Mouse (Mus musculus) midbrain, embryonic 14.5 days (tissue): ENCODE results near the gene Srsf1. TPM values are rescaled to one million over a fixed set of nuclear protein-coding genes. Genes with fewer than 3 reads are reported as not detected.
A peak's percentile ranks its signal among the peaks of the same experiment; 100 is the strongest.

Experiments
- ATAC-seq: fragments of 200-750 bp; cut with Nextera tagmentation; 2 replicates; pipeline ENCODE4 v1.8.0; 2017; ENCODE audit warnings: moderate number of reproducible peaks, moderate library complexity; ENCODE audit not compliant: low FRiP score, low TSS enrichment
- DNase-seq: peaks from one replicate; pipeline ENCODE4 v3.0.0-alpha.2; 2015
- H3K27ac ChIP-seq: fragments of 300-500 bp; sonication (generic); replicated peaks from 2 replicates; pipeline ENCODE4 v1.5.1; 2014; ENCODE audit warnings: mild to moderate bottlenecking, low read depth, low read length, moderate library complexity
- H3K27me3 ChIP-seq: fragments of 300-500 bp; sonication (generic); 2 replicates; pipeline ENCODE4 v1.6.1; 2014; ENCODE audit warnings: low read length, control low read depth, mixed read lengths; ENCODE audit not compliant: control insufficient read depth, insufficient read depth
- H3K36me3 ChIP-seq: fragments of 300-500 bp; sonication (generic); 2 replicates; pipeline ENCODE4 v1.6.1; 2014; ENCODE audit warnings: low read length, control low read depth; ENCODE audit not compliant: control insufficient read depth, insufficient read depth
- H3K4me1 ChIP-seq: fragments of 300-500 bp; sonication (generic); 2 replicates; pipeline ENCODE4 v1.6.1; 2014; ENCODE audit warnings: mild to moderate bottlenecking, antibody characterized with exemption, low read length, control low read depth; ENCODE audit not compliant: control insufficient read depth, insufficient read depth
- H3K4me2 ChIP-seq: fragments of 300-500 bp; sonication (generic); 2 replicates; pipeline ENCODE4 v1.6.1; 2014; ENCODE audit warnings: mild to moderate bottlenecking, low read length, moderate library complexity
- H3K4me3 ChIP-seq: fragments of 300-500 bp; sonication (generic); replicated peaks from 2 replicates; pipeline ENCODE4 v1.5.1; 2014; ENCODE audit warnings: low read depth, low read length
- H3K9ac ChIP-seq: fragments of 300-500 bp; sonication (generic); replicated peaks from 2 replicates; pipeline ENCODE4 v1.6.1; 2014; ENCODE audit warnings: mild to moderate bottlenecking, low read length, moderate library complexity
- H3K9me3 ChIP-seq: fragments of 300-500 bp; sonication (generic); 2 replicates; pipeline ENCODE4 v1.6.1; 2016; ENCODE audit warnings: low read length, control low read depth, mixed read lengths; ENCODE audit not compliant: control insufficient read depth
- WGBS: fragments of 180-500 bp; shearing (Covaris S2); extraction: QIAGEN DNeasy Blood & Tissue Kit; methylation state at CpG from one replicate; pipeline ENCODE4 v1.1.7; 2014; 5-methylcytosine and 5-hydroxymethylcytosine counted together
- polyA plus RNA-seq: library from polyadenylated mRNA; unstranded; fragments of >200 nt; fragmentation: Nextera tagmentation; extraction: Ambion mirVana; gene quantifications from 2 replicates; pipeline ENCODE4 v1.2.1, GENCODE M21; 2014

Gene Srsf1
- polyA plus RNA-seq, 1 experiment from 2014 or later: 342 TPM

- H3K9me3 ChIP-seq: no peaks in the 10 kb centered on the region
- no peak overlapping the region for H3K27ac ChIP-seq
- no peak overlapping the region for H3K4me3 ChIP-seq
- no peaks in the 10 kb centered on the region for H3K27me3 ChIP-seq
- ATAC-seq (no peak), DNase-seq (no peak)
- peaks cover 39% of the 10 kb centered on the region for H3K4me1 ChIP-seq
- H3K9ac ChIP-seq: no peak overlapping the region
- 82% methylated on average over 14 of the region's 14 CpGs for WGBS
- H3K4me2 ChIP-seq: 0 out of 2 replicates have a peak overlapping the region, but pooled peaks have one; percentile 1
- H3K36me3 ChIP-seq: peaks cover 38% of the 10 kb centered on the region
Measured at GRCm38 (mm10) chr11:88073343-88073875, 26.2 kb downstream of the Srsf1 start.

GRCm38 (mm10) chr11:88075701-88076100, 28.5 kb downstream of the Srsf1 start:
- Histone ChIP-seq H3K27ac (no peak overlapping the region), H3K9me3 (no peaks in the 10 kb centered on the region), H3K4me1 (peaks cover 25% of the 10 kb centered on the region), H3K4me3 (no peak overlapping the region), H3K4me2 (no peak overlapping the region), H3K27me3 (no peaks in the 10 kb centered on the region), H3K9ac (no peak overlapping the region), H3K36me3 (peaks cover 61% of the 10 kb centered on the region)
- DNase-seq: no peak
- ATAC-seq: no peak
- WGBS: 24% methylated on average over 1 of the region's 1 CpGs

GRCm38 (mm10) chr11:88076394-88076793, 29.2 kb downstream of the Srsf1 start:
- ATAC-seq: no peak
- WGBS: 89% methylated on average over 1 of the region's 1 CpGs

GRCm38 (mm10) chr11:88083699-88084098, 36.5 kb downstream of the Srsf1 start:
- ATAC-seq: no peak
- peaks cover 63% of the 10 kb centered on the region for H3K36me3 ChIP-seq

More at GRCm38 (mm10) chr11:88076394-88076793, 29.2 kb downstream of the Srsf1 start:
- H3K9ac ChIP-seq: no peak overlapping the region
- no peak overlapping the region for H3K27ac ChIP-seq
- no peaks in the 10 kb centered on the region for H3K9me3 ChIP-seq
- H3K4me2 ChIP-seq: no peak overlapping the region
- H3K4me1 ChIP-seq: peaks cover 18% of the 10 kb centered on the region
- no peaks in the 10 kb centered on the region for H3K27me3 ChIP-seq
- peaks cover 68% of the 10 kb centered on the region for H3K36me3 ChIP-seq
- no peak overlapping the region for H3K4me3 ChIP-seq
- DNase-seq: no peak

GRCm38 (mm10) chr11:88086737-88087627, 39.8 kb downstream of the Srsf1 start:
- DNase-seq (peak; percentile 97), ATAC-seq (peak; percentile 97)
- WGBS: 5% methylated on average over 25 of the region's 25 CpGs
- H3K27ac ChIP-seq: peak overlapping the region; percentile 83
- H3K4me2 ChIP-seq: peak overlapping the region; percentile 64
- no peaks in the 10 kb centered on the region for H3K27me3 ChIP-seq
- H3K9me3 ChIP-seq: no peaks in the 10 kb centered on the region
- H3K36me3 ChIP-seq: peaks cover 30% of the 10 kb centered on the region
- H3K9ac ChIP-seq: peak overlapping the region; percentile 46
- H3K4me1 ChIP-seq: peaks cover 13% of the 10 kb centered on the region
- peak overlapping the region; percentile 28 for H3K4me3 ChIP-seq

More at GRCm38 (mm10) chr11:88083699-88084098, 36.5 kb downstream of the Srsf1 start:
- H3K4me1 ChIP-seq: peaks cover 13% of the 10 kb centered on the region
- DNase-seq: no peak
- H3K9ac ChIP-seq: no peak overlapping the region
- H3K27ac ChIP-seq: no peak overlapping the region
- H3K4me2 ChIP-seq: no peak overlapping the region
- H3K4me3 ChIP-seq: no peak overlapping the region
- WGBS: 77% methylated on average over 6 of the region's 6 CpGs
- H3K27me3 ChIP-seq: no peaks in the 10 kb centered on the region
- no peaks in the 10 kb centered on the region for H3K9me3 ChIP-seq

- WGBS: 56% methylated on average over 5 of the region's 5 CpGs
- Histone ChIP-seq H3K9me3 (no peaks in the 10 kb centered on the region), H3K4me1 (peaks cover 13% of the 10 kb centered on the region), H3K27me3 (no peaks in the 10 kb centered on the region), H3K36me3 (peaks cover 11% of the 10 kb centered on the region; the same call in 1 of the 2 replicates), H3K4me2 (no peak overlapping the region), H3K9ac (no peak overlapping the region), H3K27ac (no peak overlapping the region), H3K4me3 (no peak overlapping the region)
- ATAC-seq (no peak), DNase-seq (no peak)
Measured at GRCm38 (mm10) chr11:88089150-88089549, 42.0 kb downstream of the Srsf1 start.

- H3K27ac ChIP-seq: no peak overlapping the region
- H3K27me3 ChIP-seq: no peaks in the 10 kb centered on the region
- no peak for ATAC-seq
- no peak overlapping the region for H3K4me2 ChIP-seq
- no peak for DNase-seq
- no peak overlapping the region for H3K4me3 ChIP-seq
- no peak overlapping the region for H3K9ac ChIP-seq
- H3K36me3 ChIP-seq: 0 out of 2 replicates have a peak, but pooled peaks cover 2% of the 10 kb centered on the region
- 77% methylated on average over 5 of the region's 5 CpGs for WGBS
- peaks cover 13% of the 10 kb centered on the region for H3K4me1 ChIP-seq
- H3K9me3 ChIP-seq: no peaks in the 10 kb centered on the region
Measured at GRCm38 (mm10) chr11:88090293-88090692, 43.1 kb downstream of the Srsf1 start.

- WGBS: 98% methylated on average over 1 of the region's 1 CpGs
- H3K36me3 ChIP-seq: no peaks in the 10 kb centered on the region
- no peak overlapping the region for H3K4me3 ChIP-seq
- H3K27me3 ChIP-seq: peaks cover 3% of the 10 kb centered on the region; the same call in 1 of the 2 replicates
- H3K9me3 ChIP-seq: no peaks in the 10 kb centered on the region
- DNase-seq: no peak
- no peak overlapping the region for H3K27ac ChIP-seq
- ATAC-seq: no peak
- no peak overlapping the region for H3K4me2 ChIP-seq
- H3K9ac ChIP-seq: no peak overlapping the region
- H3K4me1 ChIP-seq: peaks cover 4% of the 10 kb centered on the region; the same call in 1 of the 2 replicates
Measured at GRCm38 (mm10) chr11:88091949-88092348, 44.8 kb downstream of the Srsf1 start.
